Mouse (Mus musculus) ES-Bruce4 (cell line): ENCODE measurements around the gene Eef1akmt2.

Source experiments
- CTCF ChIP-seq: IDR thresholded peaks from one replicate; pipeline ENCODE4 v1.8.1; 2011; ENCODE audit warnings: low read depth, low read length
- EP300 ChIP-seq: IDR thresholded peaks from 2 replicates; pipeline ENCODE4 v1.6.1; 2011; ENCODE audit warnings: low read depth, low read length; ENCODE audit not compliant: insufficient read depth
- POLR2A ChIP-seq: IDR thresholded peaks from one replicate; pipeline ENCODE4 v1.8.1; 2011; ENCODE audit warnings: low read length; ENCODE audit not compliant: insufficient read depth

GRCm38 (mm10) chr7:132784101-132784500 is 68.4 kb downstream of the Eef1akmt2 start:
- TF ChIP-seq CTCF: no peak
- TF ChIP-seq POLR2A: no peak
- TF ChIP-seq EP300: no peak
